ENCODE assay signal across 8 mouse cellular contexts in the genomic region with DNA sequence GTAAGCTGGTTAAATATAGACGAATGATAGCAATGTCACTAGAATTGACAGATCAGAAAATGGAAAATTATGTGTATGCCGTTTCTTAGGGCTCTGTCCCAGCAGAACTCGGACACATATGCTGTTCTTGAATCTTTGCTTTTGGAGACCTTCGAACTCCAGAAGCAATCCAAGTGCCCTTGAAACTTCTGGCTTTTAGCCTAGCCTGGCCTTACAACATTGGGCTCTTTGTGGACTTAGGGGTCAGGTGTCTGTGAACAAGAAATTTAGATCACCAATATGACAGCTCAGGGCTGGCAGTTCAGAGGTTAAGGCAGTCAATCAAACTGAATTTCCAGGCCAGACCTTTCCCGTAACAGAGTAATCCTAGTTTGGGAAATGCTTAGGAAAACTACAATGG. TPM values are rescaled to one million over a fixed set of nuclear protein-coding genes. Genes with fewer than 3 reads are reported as not detected.
DNase-seq lines count a peak whose midpoint lies in the region; ATAC-seq and TF ChIP-seq lines count a peak whose summit lies in the region.

No protein-coding gene starts in this region.

- peak overlapping the region; percentile 89 for H3K9ac ChIP-seq in embryonic facial prominence, embryonic 13.5 days
- H3K9ac ChIP-seq in kidney, embryonic 16.5 days (replicated peaks; ENCODE audit: low read length), result peak overlapping the region; percentile 96; the same call in 1 of the 2 replicates

- H3K9me3 ChIP-seq in embryonic facial prominence, embryonic 13.5 days, result no peaks in the 10 kb centered on the region
- H3K9me3 ChIP-seq in kidney, embryonic 16.5 days (ENCODE audit: low read length), result no peaks in the 10 kb centered on the region

- TF ChIP-seq POLR2A in kidney, adult 2 months (IDR thresholded peaks at IDR 0.05; ENCODE audit: low read depth, low read length), result no peak
- no peak for TF ChIP-seq POLR2A in myocyte (IDR thresholded peaks at IDR 0.05; ENCODE audit: insufficient read length, low read depth)

- H3K27ac ChIP-seq in kidney, adult 2 months (ENCODE audit: insufficient read depth, low read depth, low read length), result no peak overlapping the region
- H3K27ac ChIP-seq in embryonic facial prominence, embryonic 13.5 days, result no peak overlapping the region
- no peak overlapping the region for H3K27ac ChIP-seq in kidney, embryonic 16.5 days (ENCODE audit: low read length)

- no peaks in the 10 kb centered on the region for H3K27me3 ChIP-seq in kidney, adult 2 months (replicated peaks; ENCODE audit: control insufficient read depth, insufficient read depth, low read length)
- H3K27me3 ChIP-seq in embryonic facial prominence, embryonic 13.5 days, result no peaks in the 10 kb centered on the region
- H3K27me3 ChIP-seq in kidney, embryonic 16.5 days (ENCODE audit: insufficient read depth, low read length), result no peaks in the 10 kb centered on the region
- H3K27me3 ChIP-seq in myocyte (ENCODE audit: control insufficient read depth, insufficient read depth, insufficient read length), result no peaks in the 10 kb centered on the region

- peak overlapping the region; percentile 59 for H3ac ChIP-seq in myocyte (ENCODE audit: control insufficient read depth, insufficient read length)

- H3K79me2 ChIP-seq in myocyte (ENCODE audit: control insufficient read depth, insufficient read depth), result peaks cover 59% of the 10 kb centered on the region

- peaks cover 11% of the 10 kb centered on the region for H3K4me1 ChIP-seq in kidney, adult 2 months (ENCODE audit: control insufficient read depth, insufficient read depth, low read length)
- peaks cover 22% of the 10 kb centered on the region for H3K4me1 ChIP-seq in embryonic facial prominence, embryonic 13.5 days
- peaks cover 27% of the 10 kb centered on the region for H3K4me1 ChIP-seq in kidney, embryonic 16.5 days (ENCODE audit: insufficient read depth, low read length)

- WGBS in kidney, adult 2 months, result 41% methylated on average over 5 of the region's 5 CpGs
- WGBS in embryonic facial prominence, embryonic 13.5 days, result 59% methylated on average over 5 of the region's 5 CpGs
- 50% methylated on average over 5 of the region's 5 CpGs for WGBS in kidney, embryonic 16.5 days

- H3K4me2 ChIP-seq in embryonic facial prominence, embryonic 13.5 days, result peak overlapping the region; percentile 90
- H3K4me2 ChIP-seq in kidney, embryonic 16.5 days (replicated peaks; ENCODE audit: low read depth, low read length), result peak overlapping the region; percentile 89
- peak overlapping the region; percentile 91 for H3K4me2 ChIP-seq in myocyte (ENCODE audit: low read depth)

- ATAC-seq in embryonic facial prominence, embryonic 13.5 days (ENCODE audit: insufficient number of reproducible peaks, insufficient read depth, low FRiP score, low TSS enrichment, low read depth), result no peak
- no peak for ATAC-seq in kidney, embryonic 16.5 days (ENCODE audit: low FRiP score, low TSS enrichment)
- no peak for ATAC-seq in activated CD4-positive, CD25-positive, alpha-beta regulatory T cell, adult 4 months

- peak; percentile 70 for DNase-seq in kidney, adult 2 months
- no peak for DNase-seq in kidney, postnatal 10 days
- no peak for DNase-seq in retina, postnatal 1 day
- no peak for DNase-seq in thymus, postnatal 25 days

- H3K4me3 ChIP-seq in kidney, adult 2 months (ENCODE audit: insufficient read depth, low read depth, low read length), result no peak overlapping the region
- H3K4me3 ChIP-seq in embryonic facial prominence, embryonic 13.5 days, result peak overlapping the region; percentile 84
- peak overlapping the region; percentile 97 for H3K4me3 ChIP-seq in kidney, embryonic 16.5 days (ENCODE audit: low read length)
- peak overlapping the region; percentile 76 for H3K4me3 ChIP-seq in myocyte

- no peak for TF ChIP-seq CTCF in kidney, adult 2 months (conservative IDR thresholded peaks at IDR 0.05; ENCODE audit: insufficient read depth, insufficient read length, low read depth, low read length)

- no peaks in the 10 kb centered on the region for H3K36me3 ChIP-seq in kidney, adult 2 months (ENCODE audit: control insufficient read depth, insufficient read depth, low read length)
- no peaks in the 10 kb centered on the region for H3K36me3 ChIP-seq in embryonic facial prominence, embryonic 13.5 days
- H3K36me3 ChIP-seq in kidney, embryonic 16.5 days (ENCODE audit: insufficient read depth, low read length), result no peaks in the 10 kb centered on the region
- H3K36me3 ChIP-seq in myocyte (ENCODE audit: control insufficient read depth, insufficient read depth), result no peaks in the 10 kb centered on the region

TF ChIP-seq in myocyte, 11 proteins besides CTCF, POLR2A, EP300 and RAD21:
- TF ChIP-seq USF1 (IDR thresholded peaks at IDR 0.05; ENCODE audit: low read depth) (no peak), E2F4 (IDR thresholded peaks at IDR 0.05; ENCODE audit: insufficient read depth) (no peak), MAX (IDR thresholded peaks at IDR 0.05; ENCODE audit: low read depth) (no peak), POLR2AphosphoS2 (IDR thresholded peaks at IDR 0.05; ENCODE audit: insufficient read length, low read depth) (no peak), MYOD1 (IDR thresholded peaks at IDR 0.05; ENCODE audit: control insufficient read depth in 1 of 3, insufficient read length in 2 of 3, low read depth in 2 of 3) (no peak), TCF3 (IDR thresholded peaks at IDR 0.05; ENCODE audit: insufficient read length, low read depth) (no peak), CEBPB (IDR thresholded peaks at IDR 0.05; ENCODE audit: insufficient read depth, poor library complexity, severe bottlenecking) (no peak), MYOG (IDR thresholded peaks at IDR 0.05; ENCODE audit: control insufficient read depth in 1 of 3, insufficient read depth in 1 of 3, insufficient read length in 2 of 3, low read depth in 2 of 3) (no peak), SRF (IDR thresholded peaks at IDR 0.05; ENCODE audit: control insufficient read depth, insufficient read length, low read depth) (no peak), REST (IDR thresholded peaks at IDR 0.05; ENCODE audit: insufficient read depth, insufficient read length) (no peak), TCF12 (IDR thresholded peaks at IDR 0.05; ENCODE audit: insufficient read depth, poor library complexity, severe bottlenecking) (no peak)

RNA-seq across cellular contexts. Expression of a gene that starts 1.1 kb away (rescaled TPM):
- polyA plus RNA-seq in kidney, adult 2 months (2012; rRNA removed), result 3.1 and 3.4 TPM in 2 replicates
- 2.8 and 3.0 TPM in 2 replicates for polyA plus RNA-seq in embryonic facial prominence, embryonic 13.5 days (2015; fragmentation: Nextera tagmentation; extraction: Ambion mirVana)
- 1.6 and 1.8 TPM in 2 replicates for polyA plus RNA-seq in kidney, embryonic 16.5 days (2015; fragmentation: Nextera tagmentation; extraction: Ambion mirVana)
- polyA plus RNA-seq in myocyte (2012; fragmentation: generic; extraction: Trizol), result 3.7 TPM
- 1 to 10 TPM; 2.1 to 2.2 TPM for polyA plus RNA-seq in activated CD4-positive, CD25-positive, alpha-beta regulatory T cell, adult 4 months (2017; shearing (Covaris generic))
